Mouse (Mus musculus): ENCODE data around the gene Tmem62. TPM values are rescaled to one million over a fixed set of nuclear protein-coding genes. Genes with fewer than 3 reads are reported as not detected.
A peak's percentile ranks its signal among the peaks of the same experiment; 100 is the strongest.

The Tmem62 gene
- polyA plus RNA-seq, 1 experiment from 2014 or later: 4.6 TPM

DNA sequence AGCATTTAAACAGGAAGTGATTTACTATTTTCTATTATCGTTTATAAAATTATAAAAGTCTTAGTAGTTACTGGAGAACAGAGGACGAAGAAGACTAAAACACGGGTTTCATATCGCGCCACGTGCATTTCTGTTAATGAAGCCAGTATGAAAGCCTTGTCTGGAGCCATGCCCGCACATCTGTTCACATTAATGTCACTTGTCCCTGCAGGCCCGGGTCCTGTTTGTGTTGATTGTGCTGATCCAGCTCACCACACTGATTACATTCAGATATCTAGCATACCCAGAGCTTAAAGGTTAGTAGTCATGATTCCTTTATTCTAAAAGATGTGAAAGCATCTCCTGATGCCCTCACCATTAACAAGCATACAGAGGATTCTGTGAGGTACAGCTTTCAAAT, 22.0 kb downstream of the Tmem62 start:
- no peak overlapping the region for H3K9ac ChIP-seq
- H3K27me3 ChIP-seq: no peaks in the 10 kb centered on the region
- H3K4me3 ChIP-seq: no peak overlapping the region
- H3K27ac ChIP-seq: no peak overlapping the region
- no peaks in the 10 kb centered on the region for H3K9me3 ChIP-seq (replicated peaks)
- H3K4me2 ChIP-seq: no peak overlapping the region
- H3K36me3 ChIP-seq (ENCODE audit: poor library complexity, severe bottlenecking): no peaks in the 10 kb centered on the region
- WGBS: 85% methylated on average over 8 of the region's 8 CpGs
- no peaks in the 10 kb centered on the region for H3K4me1 ChIP-seq
- no peak for ATAC-seq

DNA sequence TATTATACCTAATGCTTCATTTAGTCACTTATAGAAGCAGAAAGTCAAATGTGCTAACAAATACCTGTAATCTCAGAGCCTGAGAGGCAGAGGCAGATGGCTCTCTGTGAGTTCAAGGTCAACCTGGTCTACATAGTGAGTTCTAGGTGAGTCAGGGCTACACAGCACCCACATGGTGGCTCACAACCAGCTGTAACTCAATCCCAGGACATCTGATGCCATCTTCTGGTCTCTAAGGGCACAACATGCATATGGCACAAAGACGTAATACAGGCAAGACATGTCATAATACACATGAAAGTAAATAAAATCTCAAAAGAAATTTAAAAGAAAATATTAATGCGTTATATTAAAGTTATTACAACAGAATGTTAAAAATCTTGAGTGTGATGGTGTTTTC, 26.8 kb downstream of the Tmem62 start:
- no peak for ATAC-seq
- Histone ChIP-seq H3K27me3 (no peaks in the 10 kb centered on the region), H3K27ac (no peak overlapping the region), H3K9me3 (replicated peaks) (no peaks in the 10 kb centered on the region), H3K36me3 (ENCODE audit: poor library complexity, severe bottlenecking) (no peaks in the 10 kb centered on the region), H3K4me2 (no peak overlapping the region), H3K4me3 (no peak overlapping the region), H3K4me1 (no peaks in the 10 kb centered on the region), H3K9ac (no peak overlapping the region)
- 67% methylated on average over 2 of the region's 2 CpGs for whole genome bisulfite sequencing

DNA sequence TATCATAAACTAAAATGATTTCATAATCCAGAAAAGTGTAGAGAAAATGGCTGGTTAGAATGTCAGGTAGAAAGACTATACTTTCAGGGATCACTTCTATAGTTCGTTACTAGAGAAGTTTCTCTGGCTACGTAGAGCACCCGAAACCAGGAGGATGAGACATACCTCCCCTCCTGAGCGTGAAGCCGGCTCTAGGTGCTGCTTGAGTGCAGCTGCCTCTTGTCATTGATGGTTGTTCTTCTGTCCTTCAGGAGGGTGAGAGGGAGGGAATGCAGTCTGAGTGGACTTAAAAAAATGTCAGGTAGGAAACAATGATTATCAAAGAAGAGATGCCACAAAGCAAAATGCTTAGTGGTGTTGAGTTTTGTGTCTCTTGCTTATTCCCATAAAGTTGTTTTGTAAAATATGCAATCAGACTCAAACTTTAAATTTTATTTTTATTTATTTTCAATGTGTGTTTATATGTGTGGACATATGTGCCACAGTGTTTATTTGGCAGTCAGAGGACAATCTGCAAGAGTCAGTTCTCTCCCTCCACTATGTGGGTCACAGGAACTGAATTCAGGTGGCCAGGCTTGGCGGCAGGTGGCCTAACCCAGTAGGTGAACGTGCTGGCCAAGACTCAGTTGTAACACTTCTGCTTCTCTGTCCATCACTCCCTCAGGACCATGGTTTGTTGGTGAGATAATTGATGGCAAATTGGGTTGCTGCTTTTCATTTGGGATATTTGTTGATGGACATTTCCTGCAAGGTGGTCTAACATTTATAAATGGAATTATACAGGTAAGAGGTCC, 27.4 kb downstream of the Tmem62 start:
- no peak overlapping the region for H3K27ac ChIP-seq
- ATAC-seq: no peak
- no peak overlapping the region for H3K4me3 ChIP-seq
- H3K9ac ChIP-seq: no peak overlapping the region
- no peaks in the 10 kb centered on the region for H3K36me3 ChIP-seq (ENCODE audit: poor library complexity, severe bottlenecking)
- H3K4me2 ChIP-seq: no peak overlapping the region
- H3K4me1 ChIP-seq: peaks cover 5% of the 10 kb centered on the region
- no peaks in the 10 kb centered on the region for H3K27me3 ChIP-seq
- no peaks in the 10 kb centered on the region for H3K9me3 ChIP-seq (replicated peaks)
- WGBS: 85% methylated on average over 7 of the region's 7 CpGs

DNA sequence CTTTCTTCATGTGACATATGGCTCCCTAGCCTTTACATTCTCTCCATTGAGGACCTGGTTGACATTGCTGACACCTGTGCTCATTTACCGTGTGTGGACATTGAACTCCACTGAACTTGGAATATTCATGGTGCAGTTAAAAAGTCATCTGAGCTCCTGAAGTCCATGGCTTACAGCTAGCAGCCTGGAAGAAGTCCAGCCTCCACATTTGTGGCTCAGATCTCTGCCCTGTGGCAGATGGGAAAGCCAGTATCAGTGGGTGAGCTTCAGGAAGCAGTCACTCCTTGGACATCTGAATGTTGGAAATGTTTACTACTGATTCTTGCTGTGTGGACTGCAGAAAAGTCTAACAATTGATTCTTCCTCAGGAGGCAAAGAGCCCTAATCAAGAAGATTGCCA, 30.2 kb downstream of the Tmem62 start:
- H3K27ac ChIP-seq: no peak overlapping the region
- no peaks in the 10 kb centered on the region for H3K9me3 ChIP-seq (replicated peaks)
- H3K4me3 ChIP-seq: no peak overlapping the region
- no peaks in the 10 kb centered on the region for H3K27me3 ChIP-seq
- H3K9ac ChIP-seq: no peak overlapping the region
- H3K4me2 ChIP-seq: no peak overlapping the region
- H3K36me3 ChIP-seq (ENCODE audit: poor library complexity, severe bottlenecking): peaks cover 7% of the 10 kb centered on the region
- ATAC-seq: no peak
- peaks cover 10% of the 10 kb centered on the region for H3K4me1 ChIP-seq
- 91% methylated on average over 1 of the region's 1 CpGs for WGBS

DNA sequence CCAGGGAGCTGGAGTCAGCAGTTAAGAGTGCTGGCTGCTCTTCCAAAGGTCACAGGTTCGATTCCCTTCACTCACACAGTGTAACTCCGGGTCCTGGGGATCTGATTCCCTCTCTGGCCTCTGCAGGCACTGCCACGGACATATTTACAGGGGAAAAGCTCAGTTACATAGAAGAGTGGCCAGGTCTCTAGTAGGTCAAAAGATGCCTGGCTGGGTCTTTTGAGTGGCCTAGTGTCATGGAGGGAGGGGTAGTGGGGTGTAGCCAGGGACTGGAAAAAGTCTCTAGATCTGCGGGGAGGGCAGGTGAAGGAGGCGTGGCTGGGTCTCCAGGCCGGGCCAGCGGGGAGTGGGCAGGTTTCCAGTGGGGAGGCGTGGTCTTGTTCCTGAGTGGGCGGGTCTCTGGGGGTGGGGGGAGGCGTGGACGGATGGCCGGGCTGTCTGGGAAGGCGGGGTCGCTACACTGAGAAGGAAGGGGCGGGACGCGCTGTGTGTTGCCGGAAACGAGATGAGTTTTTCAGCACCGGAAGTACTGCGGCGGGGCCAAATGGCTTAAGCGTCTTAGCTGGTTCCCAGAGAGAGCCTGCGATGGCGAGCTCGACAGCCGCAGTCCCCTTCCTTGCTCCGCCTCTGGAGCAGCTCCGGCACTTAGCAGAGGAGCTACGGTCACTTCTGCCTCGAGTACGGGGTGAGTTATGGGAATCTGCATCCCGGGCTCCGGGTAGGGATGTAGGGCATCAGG, 31.3 kb downstream of the Tmem62 start, which contains the start of gene Ccndbp1:
Ccndbp1 (plus strand) TSS at position 479 of the 739 bp plus-strand sequence.
- H3K4me3 ChIP-seq: peak within 1 kb of the TSS; percentile 67
- under 1% methylated on average over 34 of the region's 34 CpGs for WGBS
- no peaks in the 10 kb centered on the region for H3K9me3 ChIP-seq (replicated peaks)
- H3K27ac ChIP-seq: 0 out of 2 replicates have a peak within 1 kb of the TSS, but pooled peaks have one; percentile 31
- peaks cover 10% of the 10 kb centered on the region for H3K4me1 ChIP-seq
- no peaks in the 10 kb centered on the region for H3K27me3 ChIP-seq
- H3K36me3 ChIP-seq (ENCODE audit: poor library complexity, severe bottlenecking): peaks cover 16% of the 10 kb centered on the region
- peak; percentile 99 for ATAC-seq
- peak within 1 kb of the TSS; percentile 82 for H3K4me2 ChIP-seq
- peak within 1 kb of the TSS; percentile 75 for H3K9ac ChIP-seq

DNA sequence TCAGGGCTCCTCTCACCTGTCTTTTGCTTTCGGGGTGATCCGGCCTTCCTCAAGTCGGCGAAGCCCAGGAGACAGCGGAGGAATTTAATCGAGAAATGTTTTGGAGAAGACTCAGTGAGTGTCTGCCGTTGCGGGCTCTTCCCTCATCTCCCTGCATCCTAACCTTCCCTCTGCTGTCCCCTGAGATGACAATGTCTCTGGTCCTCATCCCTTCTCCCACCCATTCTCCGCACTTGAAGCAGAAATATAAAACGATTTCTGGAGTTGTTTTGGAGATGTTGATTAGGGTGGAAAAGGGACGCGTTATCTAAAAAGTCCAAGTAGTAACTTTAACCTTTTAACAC, 31.8 kb downstream of the Tmem62 start:
- Histone ChIP-seq H3K27ac (no peak overlapping the region), H3K4me1 (peaks cover 10% of the 10 kb centered on the region), H3K27me3 (no peaks in the 10 kb centered on the region), H3K9me3 (replicated peaks) (no peaks in the 10 kb centered on the region), H3K4me2 (peak overlapping the region; percentile 82), H3K4me3 (peak overlapping the region; percentile 67), H3K9ac (peak overlapping the region; percentile 75), H3K36me3 (ENCODE audit: poor library complexity, severe bottlenecking) (peaks cover 19% of the 10 kb centered on the region)
- 2% methylated on average over 12 of the region's 12 CpGs for WGBS
- ATAC-seq: peak; percentile 48; the same call in 1 of the 2 replicates

DNA sequence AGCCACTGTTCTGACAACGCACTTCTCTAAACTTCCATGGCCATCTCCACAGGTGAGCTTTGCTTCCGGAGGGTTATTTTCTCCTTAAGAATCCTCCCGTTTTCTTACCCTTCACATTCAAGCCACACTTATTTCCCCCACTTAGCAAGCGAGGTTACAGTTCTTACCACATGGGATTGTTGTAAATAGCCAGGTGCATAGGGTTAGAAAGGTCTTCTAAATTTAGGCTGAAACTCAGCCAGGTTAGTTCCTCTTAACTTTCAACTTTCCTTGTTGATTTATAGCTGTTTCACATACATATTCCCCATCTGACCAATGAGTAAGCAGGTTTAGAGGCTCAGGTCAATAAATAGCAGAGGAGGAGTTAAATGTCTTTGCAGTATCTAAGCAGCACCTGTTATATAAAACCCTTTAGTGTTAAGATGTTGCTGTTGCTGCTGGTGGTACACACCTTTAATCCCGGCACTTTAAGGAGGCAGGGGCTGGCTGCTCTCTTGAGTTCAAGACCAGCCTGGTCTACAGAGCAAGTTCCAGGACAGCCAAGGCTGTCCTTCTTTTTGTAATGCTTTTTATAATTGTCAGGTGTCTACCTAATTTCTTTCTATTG, 32.4 kb downstream of the Tmem62 start:
- Histone ChIP-seq H3K4me1 (peaks cover 10% of the 10 kb centered on the region), H3K4me2 (peak overlapping the region; percentile 82), H3K27ac (no peak overlapping the region), H3K27me3 (no peaks in the 10 kb centered on the region), H3K4me3 (peak overlapping the region; percentile 67), H3K9ac (peak overlapping the region; percentile 75), H3K9me3 (replicated peaks) (no peaks in the 10 kb centered on the region), H3K36me3 (ENCODE audit: poor library complexity, severe bottlenecking) (peaks cover 22% of the 10 kb centered on the region)
- 23% methylated on average over 5 of the region's 5 CpGs for WGBS
- no peak for ATAC-seq

DNA sequence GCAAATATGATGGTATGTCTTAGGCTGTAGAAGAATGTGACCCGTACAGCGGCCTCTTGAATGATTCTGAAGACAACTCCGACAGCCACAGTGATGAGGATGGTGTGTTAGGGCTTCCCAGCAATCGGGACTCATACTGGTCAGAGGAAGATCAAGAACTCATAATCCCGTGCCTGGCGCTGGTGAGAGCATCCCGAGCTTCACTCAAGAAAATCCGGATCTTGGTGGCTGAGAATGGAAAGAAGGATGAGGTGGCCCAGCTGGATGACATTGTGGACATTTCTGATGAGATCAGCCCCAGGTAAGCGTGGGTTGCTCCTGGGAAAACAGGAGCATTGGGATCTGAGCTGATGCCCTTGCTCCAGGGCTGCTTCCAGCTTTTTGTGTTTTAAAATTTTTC, 35.9 kb downstream of the Tmem62 start:
- no peak overlapping the region for H3K27ac ChIP-seq
- no peak overlapping the region for H3K4me2 ChIP-seq
- 93% methylated on average over 9 of the region's 9 CpGs for WGBS
- H3K4me3 ChIP-seq: no peak overlapping the region
- no peak for ATAC-seq
- H3K27me3 ChIP-seq: no peaks in the 10 kb centered on the region
- peaks cover 10% of the 10 kb centered on the region for H3K4me1 ChIP-seq
- no peak overlapping the region for H3K9ac ChIP-seq
- no peaks in the 10 kb centered on the region for H3K9me3 ChIP-seq (replicated peaks)
- H3K36me3 ChIP-seq (ENCODE audit: poor library complexity, severe bottlenecking): peaks cover 44% of the 10 kb centered on the region

DNA sequence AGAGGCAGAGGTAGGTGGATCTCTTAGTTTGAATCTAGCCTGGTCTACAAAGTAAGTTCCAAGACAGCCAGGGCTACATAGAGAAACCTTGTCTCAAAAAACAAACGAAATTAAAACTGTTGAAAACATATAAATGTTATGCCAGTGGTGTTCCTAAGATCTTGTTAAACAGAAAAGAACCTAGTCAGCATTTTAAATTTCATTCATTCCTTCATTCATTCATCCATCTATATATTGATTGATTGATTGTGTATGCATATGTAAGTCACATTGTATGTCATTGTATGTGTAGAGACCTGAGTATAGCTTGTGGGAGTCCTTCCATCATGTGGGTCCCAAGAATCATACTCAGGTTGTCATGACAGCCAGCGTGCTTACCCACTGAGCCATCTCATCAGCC, 38.7 kb downstream of the Tmem62 start:
- no peak overlapping the region for H3K27ac ChIP-seq
- ATAC-seq: no peak
- H3K4me3 ChIP-seq: no peak overlapping the region
- H3K4me2 ChIP-seq: no peak overlapping the region
- no peaks in the 10 kb centered on the region for H3K9me3 ChIP-seq (replicated peaks)
- H3K4me1 ChIP-seq: no peaks in the 10 kb centered on the region
- H3K36me3 ChIP-seq (ENCODE audit: poor library complexity, severe bottlenecking): peaks cover 47% of the 10 kb centered on the region
- no peak overlapping the region for H3K9ac ChIP-seq
- WGBS: 86% methylated on average over 2 of the region's 2 CpGs
- no peaks in the 10 kb centered on the region for H3K27me3 ChIP-seq

DNA sequence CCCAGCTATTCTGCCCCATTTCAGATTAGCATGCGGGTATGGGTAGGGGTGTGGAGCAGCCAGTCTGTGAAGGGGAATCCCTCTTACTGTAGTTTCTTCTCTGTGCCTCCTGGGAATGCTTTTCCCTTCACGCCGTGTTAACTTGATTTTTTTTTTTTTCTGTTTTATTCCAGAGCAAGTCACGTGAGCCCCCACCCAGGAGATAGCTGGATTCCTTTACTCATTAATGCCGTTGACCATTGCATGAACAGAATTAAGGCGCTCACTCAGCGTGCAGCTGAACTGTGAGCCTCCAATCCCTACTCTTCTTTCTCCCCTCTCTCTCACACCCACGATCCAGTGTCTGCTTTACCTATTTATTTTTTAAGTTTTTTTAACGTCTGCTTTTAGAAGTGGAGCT, 39.4 kb downstream of the Tmem62 start:
- Histone ChIP-seq H3K4me2 (no peak overlapping the region), H3K4me1 (no peaks in the 10 kb centered on the region), H3K4me3 (no peak overlapping the region), H3K36me3 (ENCODE audit: poor library complexity, severe bottlenecking) (peaks cover 47% of the 10 kb centered on the region), H3K27ac (no peak overlapping the region), H3K9me3 (replicated peaks) (no peaks in the 10 kb centered on the region), H3K9ac (no peak overlapping the region), H3K27me3 (no peaks in the 10 kb centered on the region)
- ATAC-seq: no peak
- WGBS: 90% methylated on average over 9 of the region's 9 CpGs

DNA sequence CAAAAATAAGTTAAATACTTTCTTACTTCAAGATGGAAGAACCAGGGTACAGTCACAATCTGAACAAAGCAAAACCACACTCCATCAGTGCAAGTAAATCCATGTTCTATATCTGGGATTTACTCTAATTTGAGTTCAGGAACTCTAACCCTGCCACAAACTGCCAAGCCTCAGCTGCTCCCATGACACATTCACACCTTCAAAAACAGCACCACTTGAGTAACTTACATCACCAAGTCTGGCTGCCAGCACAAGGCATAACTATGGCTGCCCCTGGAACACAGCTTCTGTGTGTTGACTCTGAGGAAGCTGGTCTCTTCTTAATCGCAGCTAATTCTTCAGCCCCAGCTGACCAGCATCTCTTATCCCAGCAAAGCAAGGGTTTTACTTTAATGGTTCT, 40.3 kb downstream of the Tmem62 start:
- no peak overlapping the region for H3K9ac ChIP-seq
- peaks cover 38% of the 10 kb centered on the region for H3K36me3 ChIP-seq (ENCODE audit: poor library complexity, severe bottlenecking)
- 93% methylated on average over 1 of the region's 1 CpGs for WGBS
- H3K4me2 ChIP-seq: no peak overlapping the region
- ATAC-seq: no peak
- no peaks in the 10 kb centered on the region for H3K27me3 ChIP-seq
- no peak overlapping the region for H3K27ac ChIP-seq
- H3K4me1 ChIP-seq: no peaks in the 10 kb centered on the region
- H3K9me3 ChIP-seq (replicated peaks): no peaks in the 10 kb centered on the region
- no peak overlapping the region for H3K4me3 ChIP-seq

DNA sequence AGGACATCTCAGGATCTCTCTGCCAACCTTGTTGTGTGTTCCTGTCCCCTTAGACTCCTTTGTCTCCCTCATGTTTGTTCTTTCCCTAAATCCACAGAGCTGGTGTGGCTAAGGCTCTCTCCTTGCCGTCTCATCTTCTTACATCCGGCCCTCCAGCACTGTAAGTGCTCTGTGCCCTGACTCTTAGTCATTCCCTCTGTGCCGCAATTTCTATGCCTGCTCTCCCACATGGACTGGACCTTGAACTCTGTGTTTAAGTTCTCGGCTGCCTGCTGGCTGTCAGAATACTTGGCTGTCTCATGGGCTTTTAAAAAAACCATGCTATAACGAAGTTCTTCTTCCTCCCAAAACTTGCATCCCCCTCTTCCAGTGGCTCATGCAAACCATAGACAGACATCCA, 46.1 kb downstream of the Tmem62 start:
- Histone ChIP-seq H3K27ac (no peak overlapping the region), H3K4me3 (no peak overlapping the region)

More for the DNA sequence above, 46.1 kb downstream of the Tmem62 start:
- Histone ChIP-seq H3K4me1 (no peaks in the 10 kb centered on the region), H3K27me3 (no peaks in the 10 kb centered on the region), H3K4me2 (no peak overlapping the region), H3K9ac (no peak overlapping the region), H3K36me3 (ENCODE audit: poor library complexity, severe bottlenecking) (peaks cover 1% of the 10 kb centered on the region), H3K9me3 (replicated peaks) (no peaks in the 10 kb centered on the region)
- 75% methylated on average over 5 of the region's 5 CpGs for WGBS
- no peak for ATAC-seq

Measured in forebrain, embryonic 13.5 days (tissue).